Mouse (Mus musculus): ENCODE results near the gene Nutf2. TPM values are rescaled to one million over a fixed set of nuclear protein-coding genes. Genes with fewer than 3 reads are reported as not detected.

Nutf2 gene
- total RNA-seq, 4 experiments from 2014 or later: 28.5 to 37.2 (median 29.0) TPM

Other genes with a start within 250 kb of the Nutf2 start
- 10 to 100 TPM; 61.2 to 79.1 (median 67.7) TPM for gene Ctcf, start 224.0 kb upstream of the Nutf2 start, total RNA-seq (2022)
- 10 to 100 TPM in 1 of 4 experiments, 1 to 10 TPM in 2, under 1 TPM in 1; 0.97 to 11.6 (median 4.2) TPM for gene Agrp, start 223.2 kb upstream of the Nutf2 start, total RNA-seq (2022)
- gene Carmil2, start 174.3 kb upstream of the Nutf2 start, total RNA-seq (2022): 1 to 10 TPM; 2.1 to 3.9 (median 3.1) TPM
- gene Acd, start 159.5 kb upstream of the Nutf2 start, total RNA-seq (2022): 10 to 100 TPM; 22.3 to 37.1 (median 29.5) TPM
- 10 to 100 TPM; 10.7 to 14.2 (median 12.8) TPM for gene Pard6a, start 159.4 kb upstream of the Nutf2 start, total RNA-seq (2022)
- gene 4933405L10Rik, start 152.9 kb upstream of the Nutf2 start, total RNA-seq (2022): not detected
- 1 to 10 TPM; 4.6 to 8.1 (median 5.8) TPM for gene Enkd1, start 152.4 kb upstream of the Nutf2 start, total RNA-seq (2022)
- gene Gfod2, start 101.9 kb upstream of the Nutf2 start, total RNA-seq (2022): 10 to 100 TPM in 2 of 4 experiments, 1 to 10 TPM in 2; 8.9 to 10.9 (median 10.0) TPM
- 10 to 100 TPM; 25.7 to 30.1 (median 27.3) TPM for gene Ranbp10, start 33.2 kb upstream of the Nutf2 start, total RNA-seq (2022)
- not detected for gene Tsnaxip1, start 32.8 kb upstream of the Nutf2 start, total RNA-seq (2022)
- 1 to 10 TPM; 6.2 to 9.7 (median 7.3) TPM for gene Cenpt, start 7.3 kb upstream of the Nutf2 start, total RNA-seq (2022)
- gene Thap11, start 5.4 kb upstream of the Nutf2 start, total RNA-seq (2022): 10 to 100 TPM; 38.2 to 45.1 (median 43.6) TPM
- 10 to 100 TPM; 34.1 to 61.1 (median 46.6) TPM for gene Edc4, start 20.3 kb downstream of the Nutf2 start, total RNA-seq (2022)
- gene Nrn1l, start 33.0 kb downstream of the Nutf2 start, total RNA-seq (2022): 1 to 10 TPM in 3 of 4 experiments, under 1 TPM in 1; 0.75 to 2.3 (median 1.7) TPM
- 10 to 100 TPM; 34.1 to 36.1 (median 34.9) TPM for gene Pskh1, start 39.9 kb downstream of the Nutf2 start, total RNA-seq (2022)
- 1 to 10 TPM in 1 of 4 experiments, under 1 TPM in 2, not detected in 1; 0.78 to 1.8 (median 0.86) TPM for gene Ctrl, start 73.3 kb downstream of the Nutf2 start, total RNA-seq (2022)
- 100 to 1,000 TPM in 1 of 4 experiments, 10 to 100 TPM in 3; 66.8 to 110 (median 68.4) TPM for gene Psmb10, start 77.9 kb downstream of the Nutf2 start, total RNA-seq (2022)
- 1 to 10 TPM; 1.1 to 3.1 (median 2.2) TPM for gene Lcat, start 82.8 kb downstream of the Nutf2 start, total RNA-seq (2022)
- gene Slc12a4, start 105.5 kb downstream of the Nutf2 start, total RNA-seq (2022): 10 to 100 TPM; 46.2 to 86.2 (median 68.3) TPM
- not detected for gene Dpep3, start 118.8 kb downstream of the Nutf2 start, total RNA-seq (2022)
- 10 to 100 TPM; 16.1 to 26.6 (median 22.3) TPM for gene Dus2, start 130.8 kb downstream of the Nutf2 start, total RNA-seq (2022)
- gene Dpep2nb, start 145.4 kb downstream of the Nutf2 start, total RNA-seq (2022): not detected
- gene Ddx28, start 151.3 kb downstream of the Nutf2 start, total RNA-seq (2022): 10 to 100 TPM; 17.3 to 19.0 (median 17.9) TPM
- 10 to 100 TPM; 42.3 to 54.0 (median 43.6) TPM for gene Nfatc3, start 198.3 kb downstream of the Nutf2 start, total RNA-seq (2022)

Data from adrenal gland, adult 8-10 months (tissue).